Mouse (Mus musculus) inflammation-experienced regulatory T-cells, adult 16 weeks (primary cell): ENCODE data around the gene Olfr159. TPM values are rescaled to one million over a fixed set of nuclear protein-coding genes. Genes with fewer than 3 reads are reported as not detected.

Source experiments
- polyA plus RNA-seq: library from polyadenylated mRNA; unstranded; fragments of 100-300 nt; shearing (Covaris generic); gene quantifications from one replicate; pipeline ENCODE4 v1.2.1, GENCODE M21; 2017

Olfr159 gene
- polyA plus RNA-seq = not detected

GRCm38 (mm10) chr4:43770909-43771308, at the start of gene Olfr159:
Gene Olfr159 (minus strand): TSS chr4:43771009.

GRCm38 (mm10) chr4:43729794-43730550, 40.8 kb downstream of the Olfr159 start, which contains the start of gene Spaar:
Gene Spaar (plus strand): TSS chr4:43730034.

GRCm38 (mm10) chr4:43726995-43727394, 43.8 kb downstream of the Olfr159 start, which contains the start of gene Hrct1:
Gene Hrct1 (plus strand): TSS chr4:43727188.

Other genes starting within 250 kb of the Olfr159 start
- not detected for gene Tpm2, start 247.2 kb downstream of the Olfr159 start, polyA plus RNA-seq
- 96.5 TPM for gene Creb3, start 208.7 kb downstream of the Olfr159 start, polyA plus RNA-seq
- 397 TPM for gene Tln1, start 208.3 kb downstream of the Olfr159 start, polyA plus RNA-seq
- 21.7 TPM for gene Rgp1, start 192.3 kb downstream of the Olfr159 start, polyA plus RNA-seq
- 35.9 TPM for gene Gba2, start 192.1 kb downstream of the Olfr159 start, polyA plus RNA-seq
- 3.5 TPM for gene Msmp, start 186.5 kb downstream of the Olfr159 start, polyA plus RNA-seq
- not detected for gene Npr2, start 139.1 kb downstream of the Olfr159 start, polyA plus RNA-seq
- gene Spag8, start 117.4 kb downstream of the Olfr159 start, polyA plus RNA-seq = 0.50 TPM
- 79.8 TPM for gene Hint2, start 114.5 kb downstream of the Olfr159 start, polyA plus RNA-seq
- gene Tmem8b, start 102.0 kb downstream of the Olfr159 start, polyA plus RNA-seq = 0.89 TPM
- 1.2 TPM for gene Fam221b, start 101.9 kb downstream of the Olfr159 start, polyA plus RNA-seq
- not detected for gene Olfr70, start 70.2 kb downstream of the Olfr159 start, polyA plus RNA-seq
- gene Olfr71, start 60.8 kb downstream of the Olfr159 start, polyA plus RNA-seq = not detected
- gene Hrct1, start 43.8 kb downstream of the Olfr159 start, polyA plus RNA-seq = not detected
- not detected for gene Spaar, start 41.0 kb downstream of the Olfr159 start, polyA plus RNA-seq
- gene Olfr156, start 52.9 kb upstream of the Olfr159 start, polyA plus RNA-seq = not detected
- 0.10 TPM for gene Olfr157, start 69.2 kb upstream of the Olfr159 start, polyA plus RNA-seq
- not detected for gene Olfr155, start 80.6 kb upstream of the Olfr159 start, polyA plus RNA-seq
- gene Reck, start 104.5 kb upstream of the Olfr159 start, polyA plus RNA-seq = 4.0 TPM
- gene Glipr2, start 186.4 kb upstream of the Olfr159 start, polyA plus RNA-seq = 232 TPM
- not detected for gene Ccin, start 212.5 kb upstream of the Olfr159 start, polyA plus RNA-seq
- gene Clta, start 233.4 kb upstream of the Olfr159 start, polyA plus RNA-seq = 126 TPM